Mouse (Mus musculus): Measurements from ENCODE around the gene Neurl3.

The Neurl3 gene

DNA sequence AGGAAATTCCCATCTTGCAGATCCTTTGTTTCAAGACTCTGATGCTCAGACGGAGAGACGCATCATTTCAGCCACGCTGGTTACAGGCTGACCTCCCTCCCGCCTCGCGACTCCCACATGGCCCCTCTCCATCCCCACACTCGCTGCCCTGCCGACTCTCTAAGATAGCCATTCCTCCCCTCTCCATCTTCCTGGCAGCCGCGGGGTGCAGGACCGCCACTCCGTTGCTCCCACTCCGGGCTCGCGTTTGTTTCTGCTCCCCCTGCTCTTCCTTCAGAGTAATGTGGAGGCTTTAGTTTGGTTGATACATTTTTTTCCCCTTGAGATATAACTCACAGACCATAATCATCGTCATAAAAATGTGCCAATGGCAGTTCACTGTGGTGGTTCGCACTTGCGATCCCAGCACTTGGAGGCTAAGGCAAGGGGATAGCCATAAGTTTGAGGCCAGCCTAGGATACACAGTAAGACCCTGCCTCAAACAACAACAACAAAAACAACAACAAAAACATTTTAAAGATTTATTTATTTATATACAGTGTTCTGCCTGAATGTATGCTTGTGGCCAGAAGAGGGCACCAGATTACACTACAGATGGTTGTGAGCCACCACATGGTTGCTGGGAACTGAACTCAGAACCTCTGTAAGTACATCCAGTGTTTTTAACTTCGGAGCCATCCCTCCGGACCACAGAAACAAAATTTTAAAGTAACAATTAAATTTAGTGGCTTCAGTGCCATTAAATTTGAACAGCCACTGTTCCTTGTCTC is 18.4 kb downstream of the Neurl3 start:
- no peak for DNase-seq (ENCODE audit: low spot score)

DNA sequence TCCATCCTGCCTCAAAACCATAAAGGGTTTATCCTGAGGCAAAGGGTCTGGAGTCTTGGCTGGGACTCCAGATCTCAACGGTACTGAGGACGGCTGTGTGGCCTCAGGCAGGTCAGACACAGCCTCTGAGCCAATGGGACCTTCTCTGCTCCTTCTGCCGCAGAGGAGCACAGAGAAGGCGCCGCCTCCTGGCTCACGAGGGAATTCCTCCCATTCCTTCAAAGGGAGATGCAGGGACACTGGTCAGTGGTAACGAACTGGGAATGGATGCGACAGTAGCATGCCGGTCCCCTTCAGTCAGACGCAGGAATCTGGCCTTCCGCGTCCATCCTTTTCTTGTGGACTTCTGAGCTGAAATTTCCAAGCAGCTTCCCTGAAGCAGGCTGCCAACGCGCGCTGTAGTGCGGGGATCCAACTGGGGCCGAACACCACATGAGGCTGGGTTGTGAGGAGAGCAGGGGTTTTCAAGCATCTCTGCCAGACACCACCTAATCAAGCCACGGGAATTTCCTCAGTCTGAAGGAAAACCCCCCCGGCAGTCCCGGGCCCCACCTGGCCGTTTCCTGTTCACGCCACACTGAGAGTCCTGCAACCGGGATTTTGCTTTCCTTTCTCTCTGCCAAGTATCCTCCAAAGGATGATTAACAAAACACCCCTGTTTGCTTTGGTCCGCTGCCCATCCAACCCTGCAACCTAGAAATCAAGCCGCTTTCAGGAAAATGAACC is 19.7 kb downstream of the Neurl3 start:
- peak; percentile 19 for DNase-seq (ENCODE audit: low spot score)

DNA sequence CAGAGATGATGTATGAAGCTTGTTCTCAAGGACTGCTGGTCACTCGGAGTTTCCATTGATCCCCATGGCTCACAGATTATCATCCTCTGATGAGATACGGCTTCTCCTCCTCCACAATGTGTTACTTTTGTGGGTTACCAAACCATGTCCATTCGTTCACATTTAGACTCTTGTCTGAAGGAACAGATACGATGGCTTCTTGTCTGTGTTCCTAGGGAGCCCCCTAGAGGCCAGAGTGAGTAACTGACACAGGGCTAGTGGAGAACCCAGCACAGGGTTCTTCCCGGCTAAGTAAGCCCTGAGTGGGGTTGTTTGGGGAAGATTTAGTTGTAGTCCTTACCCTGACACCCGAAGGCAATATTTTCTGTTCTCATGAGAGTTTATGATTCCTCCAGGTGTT is 21.7 kb downstream of the Neurl3 start:
- peak; percentile 48 for DNase-seq (ENCODE audit: low spot score)

DNA sequence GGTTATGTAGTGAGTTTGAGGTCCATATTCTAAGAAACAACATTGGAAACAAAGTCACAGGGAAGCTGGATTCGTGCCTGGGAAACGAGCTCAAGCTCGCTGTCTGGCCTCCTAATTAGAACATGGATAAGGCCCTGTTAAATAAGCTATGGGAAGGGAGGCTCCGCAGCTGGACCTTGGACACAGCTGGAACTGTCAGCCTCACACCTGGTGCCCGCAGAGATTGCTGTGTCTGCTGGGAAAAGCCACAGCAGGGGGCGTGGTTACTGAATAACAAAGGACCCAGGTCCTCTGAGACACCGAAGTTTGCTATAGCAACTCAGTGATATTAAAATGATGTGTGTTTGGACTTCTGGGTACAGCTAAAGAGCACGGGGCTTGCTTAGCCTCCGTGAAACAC is 23.1 kb downstream of the Neurl3 start:
- no peak for DNase-seq (ENCODE audit: low spot score)

DNA sequence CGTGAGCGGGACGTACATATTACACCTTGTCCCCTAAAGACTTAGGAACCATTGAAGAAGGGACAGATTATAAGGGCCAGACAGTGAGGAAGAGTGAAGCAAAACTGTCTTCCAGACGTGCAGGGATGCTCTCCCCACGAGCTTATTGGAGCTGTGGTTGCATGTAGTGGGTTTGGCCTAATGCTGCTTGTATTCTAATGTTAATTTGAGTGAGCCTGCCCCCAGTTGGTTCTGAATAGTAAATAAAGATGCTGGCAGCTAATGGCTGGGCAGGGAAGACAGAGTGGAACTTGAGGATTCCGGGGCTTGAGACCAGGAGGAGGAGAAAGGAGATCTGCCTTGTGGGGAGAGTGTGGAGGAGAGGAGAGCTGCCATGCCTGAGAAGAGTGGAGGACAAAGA is 27.8 kb downstream of the Neurl3 start:
- no peak for DNase-seq (ENCODE audit: low spot score)

DNA sequence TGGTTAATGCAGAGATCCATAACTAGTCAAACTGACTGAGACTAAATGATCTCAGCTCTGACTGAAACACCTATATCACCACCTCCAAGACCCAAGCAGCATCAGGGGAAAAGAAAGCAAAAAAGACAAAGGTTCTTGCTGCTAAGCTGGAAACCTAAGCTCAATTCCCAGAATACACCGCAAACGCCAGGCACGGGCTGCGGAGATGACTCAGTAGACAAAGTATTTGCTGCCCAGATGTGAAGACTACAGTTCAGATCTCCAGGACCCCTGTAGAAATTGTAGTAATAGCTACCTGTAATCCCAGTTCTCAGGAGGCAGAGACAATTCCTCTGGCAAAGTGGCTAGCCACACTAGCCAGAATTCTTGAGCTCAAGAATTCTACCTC is 29.7 kb downstream of the Neurl3 start:
- no peak for DNase-seq (ENCODE audit: low spot score)

DNA sequence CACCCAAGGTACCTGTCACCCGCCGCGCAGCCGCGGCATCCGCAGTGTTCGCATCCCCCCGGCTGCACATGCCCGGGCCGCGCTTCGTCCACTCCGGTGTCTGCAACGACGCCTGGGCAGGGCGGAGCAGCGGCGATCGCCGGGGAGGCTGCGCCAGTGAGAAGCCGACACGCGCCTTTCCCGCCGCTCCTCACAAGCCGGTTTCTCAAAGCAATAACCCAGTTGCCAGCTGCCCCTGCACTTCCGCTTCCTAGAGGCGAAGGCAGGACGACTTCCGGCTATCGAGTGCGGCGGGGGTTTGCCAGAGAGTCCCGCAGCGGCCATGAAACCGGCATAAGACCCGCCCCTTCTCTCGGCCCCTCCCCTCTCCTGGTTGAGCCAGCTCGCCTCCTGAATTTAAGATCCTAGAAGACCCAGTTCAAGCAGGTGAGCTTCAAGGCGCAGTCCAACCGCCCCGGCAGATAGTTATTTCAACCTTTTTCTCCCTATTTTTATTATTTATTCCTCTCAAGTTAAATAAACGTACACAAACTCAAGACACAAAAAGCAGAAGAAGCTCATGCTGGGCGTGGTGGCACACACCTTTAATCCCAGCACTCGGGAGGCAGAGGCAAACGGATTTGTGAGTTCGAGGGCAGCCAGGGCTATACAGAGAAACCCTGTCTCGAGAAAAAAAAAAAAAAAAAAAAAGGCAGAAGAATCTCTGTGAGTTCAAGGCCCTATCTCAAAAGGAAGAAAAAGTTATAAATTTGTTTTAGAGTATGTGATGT is 30.2 kb downstream of the Neurl3 start, which contains the start of gene Uggt1:
Gene Uggt1, minus strand, starts transcription at position 663 of the 770 bp plus-strand sequence.
- DNase-seq (ENCODE audit: low spot score): peak; percentile 92

DNA sequence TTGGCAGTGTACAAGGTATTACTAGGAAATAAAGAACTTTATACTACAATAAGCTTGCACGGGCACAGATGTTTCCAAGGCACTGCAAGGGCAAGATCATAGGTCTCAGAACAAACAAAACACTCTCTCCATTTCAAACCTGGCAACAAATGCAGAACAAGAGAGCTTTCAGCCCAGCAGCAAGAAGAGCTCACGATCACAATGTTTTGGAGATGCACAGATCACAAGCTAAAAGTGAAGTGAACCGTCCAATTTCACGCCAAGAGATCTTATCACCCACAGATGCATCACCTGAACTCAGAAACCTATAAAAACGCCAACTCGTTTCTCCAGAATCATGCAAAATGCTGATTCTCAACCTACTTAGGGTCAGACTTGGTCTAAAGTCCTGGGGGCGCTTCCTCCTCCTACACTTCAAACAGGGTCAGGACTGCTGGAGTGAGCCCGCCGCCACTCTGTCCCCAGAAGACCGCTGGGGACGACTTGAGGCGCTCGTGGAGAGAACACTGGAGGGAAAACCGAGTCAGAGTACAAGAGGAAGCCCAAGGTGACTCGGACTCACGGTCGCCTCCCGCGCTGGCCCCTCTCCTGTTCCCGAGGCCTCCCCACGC is 30.9 kb downstream of the Neurl3 start:
- DNase-seq (ENCODE audit: low spot score): no peak

DNA sequence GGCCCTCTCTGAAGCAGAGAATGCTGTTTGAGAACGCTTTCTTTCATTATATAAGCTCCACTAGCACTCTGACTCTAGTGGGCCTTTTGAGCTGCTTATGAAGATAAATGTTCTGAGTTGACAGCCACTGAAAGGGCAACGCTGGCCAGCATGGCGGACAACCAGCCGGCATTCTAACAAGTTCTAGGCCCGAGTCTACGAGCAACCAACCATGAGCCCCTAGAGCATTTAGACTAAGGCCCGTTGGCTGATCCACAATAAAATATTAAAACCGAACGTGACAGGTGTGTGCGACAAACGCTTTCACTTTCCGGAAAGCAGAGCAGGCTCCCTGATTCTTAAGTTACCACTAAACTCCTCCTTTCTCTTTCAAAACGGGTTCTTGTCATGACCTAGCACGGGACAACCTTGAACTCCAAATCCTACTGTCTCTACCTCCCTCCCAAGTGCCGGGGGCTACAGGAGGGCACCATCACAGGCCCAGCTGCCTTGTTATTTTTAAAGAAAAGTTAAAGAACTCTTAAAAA is 32.5 kb downstream of the Neurl3 start:
- DNase-seq (ENCODE audit: low spot score): no peak

DNA sequence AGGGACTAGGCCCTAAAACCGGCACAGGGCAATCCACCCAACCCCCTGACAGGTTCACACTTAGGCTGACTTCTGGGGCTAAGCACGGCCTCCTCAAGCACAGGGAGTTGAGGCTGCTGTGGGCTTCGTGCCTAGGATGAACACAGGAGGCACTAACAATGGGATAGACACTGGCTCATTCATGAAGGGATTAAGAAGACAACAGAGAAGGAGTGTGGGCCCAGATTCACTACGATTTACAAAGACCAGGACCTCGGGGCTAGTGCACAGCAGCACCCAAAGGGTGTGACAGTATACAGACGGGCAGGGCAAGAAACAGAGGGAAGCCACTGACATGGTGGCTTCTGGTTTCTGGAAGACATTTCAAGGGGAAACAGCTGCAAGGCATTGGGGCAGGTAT is 34.3 kb downstream of the Neurl3 start:
- DNase-seq (ENCODE audit: low spot score): no peak

DNA sequence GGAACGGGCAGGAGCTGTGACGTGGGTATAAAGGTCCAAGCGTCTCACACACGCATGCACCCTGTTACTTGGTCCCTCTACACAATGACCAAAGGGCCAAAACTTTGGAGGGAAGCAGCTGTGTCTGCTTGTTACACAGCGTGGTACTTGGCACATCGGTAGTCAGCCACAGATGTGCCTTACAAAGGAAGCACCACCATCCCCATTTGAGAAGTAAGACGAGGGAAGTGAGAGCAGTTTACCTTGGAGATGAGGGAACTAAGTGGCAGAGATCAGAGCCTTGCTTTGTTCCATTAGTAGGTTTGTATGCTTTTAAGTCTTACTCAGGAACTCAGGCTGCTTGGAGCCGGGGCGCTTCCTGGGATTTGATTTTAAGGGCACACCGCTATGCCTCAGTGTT is 35.1 kb downstream of the Neurl3 start:
- DNase-seq (ENCODE audit: low spot score): no peak

DNA sequence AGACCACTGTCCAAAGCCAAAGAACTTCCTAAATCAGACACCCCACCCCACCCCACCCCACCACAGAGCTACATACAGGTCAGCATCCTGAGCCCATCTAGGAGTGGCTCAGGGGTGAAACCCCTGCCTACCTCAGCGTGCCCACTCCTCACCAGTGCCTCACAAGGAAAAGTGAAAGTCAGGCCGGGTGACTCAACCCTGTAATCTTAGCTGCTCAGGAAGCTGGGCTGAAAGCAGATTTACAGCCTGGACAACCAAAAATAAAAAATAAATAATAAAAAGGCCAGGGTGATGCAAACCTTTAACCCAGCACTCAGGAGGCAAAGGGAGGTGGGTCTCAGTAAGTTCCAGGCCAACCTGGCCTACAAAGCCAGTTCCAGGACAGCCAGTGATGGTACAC is 38.6 kb downstream of the Neurl3 start:
- no peak for DNase-seq (ENCODE audit: low spot score)

DNA sequence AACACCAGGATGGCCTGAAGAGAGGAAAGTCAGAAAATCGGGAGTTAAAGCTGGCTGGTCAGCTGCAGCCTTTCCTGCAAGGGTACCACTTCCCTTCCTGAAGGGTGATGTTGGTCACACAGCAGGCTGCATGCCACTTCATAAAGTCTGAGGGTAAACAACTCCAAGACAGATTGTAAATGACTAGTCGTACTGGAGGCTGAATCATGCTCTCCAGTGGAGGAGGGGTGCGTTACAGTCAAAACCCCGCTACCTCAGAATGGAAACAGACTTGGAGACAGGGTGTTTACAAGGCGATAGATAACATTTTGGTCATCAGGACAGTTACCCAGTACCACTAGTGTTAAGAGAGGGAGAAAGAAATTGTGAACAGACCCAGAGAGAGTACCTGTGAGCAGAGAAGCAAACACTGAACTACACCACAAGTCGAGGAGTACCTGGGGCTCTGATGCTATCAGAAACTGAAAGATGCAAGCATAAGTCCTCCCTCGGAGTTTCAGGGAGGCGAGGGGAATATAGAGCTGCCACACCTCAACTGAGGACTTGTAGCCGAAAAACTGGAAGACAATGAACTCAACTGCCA is 39.3 kb downstream of the Neurl3 start:
- no peak for DNase-seq (ENCODE audit: low spot score)

DNA sequence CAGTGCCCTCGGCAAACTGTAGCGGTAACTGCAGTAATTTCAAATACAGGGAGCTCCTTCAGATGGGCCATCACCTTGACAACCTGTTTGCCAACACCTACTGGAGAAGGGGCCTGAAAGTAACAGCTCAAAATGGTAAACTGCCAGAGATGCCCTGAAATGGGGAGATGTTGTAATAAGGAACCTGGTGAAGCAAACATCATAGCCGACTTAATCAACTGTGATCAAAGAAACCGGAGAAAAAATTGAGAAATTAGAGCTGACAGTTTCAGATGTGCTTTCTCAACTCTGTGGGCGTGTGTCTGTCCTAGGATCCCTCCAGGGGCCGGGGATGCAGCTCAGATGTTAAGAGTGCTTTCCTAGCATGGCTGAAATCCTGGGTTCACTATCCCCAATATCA is 41.3 kb downstream of the Neurl3 start:
- no peak for DNase-seq (ENCODE audit: low spot score)

DNA sequence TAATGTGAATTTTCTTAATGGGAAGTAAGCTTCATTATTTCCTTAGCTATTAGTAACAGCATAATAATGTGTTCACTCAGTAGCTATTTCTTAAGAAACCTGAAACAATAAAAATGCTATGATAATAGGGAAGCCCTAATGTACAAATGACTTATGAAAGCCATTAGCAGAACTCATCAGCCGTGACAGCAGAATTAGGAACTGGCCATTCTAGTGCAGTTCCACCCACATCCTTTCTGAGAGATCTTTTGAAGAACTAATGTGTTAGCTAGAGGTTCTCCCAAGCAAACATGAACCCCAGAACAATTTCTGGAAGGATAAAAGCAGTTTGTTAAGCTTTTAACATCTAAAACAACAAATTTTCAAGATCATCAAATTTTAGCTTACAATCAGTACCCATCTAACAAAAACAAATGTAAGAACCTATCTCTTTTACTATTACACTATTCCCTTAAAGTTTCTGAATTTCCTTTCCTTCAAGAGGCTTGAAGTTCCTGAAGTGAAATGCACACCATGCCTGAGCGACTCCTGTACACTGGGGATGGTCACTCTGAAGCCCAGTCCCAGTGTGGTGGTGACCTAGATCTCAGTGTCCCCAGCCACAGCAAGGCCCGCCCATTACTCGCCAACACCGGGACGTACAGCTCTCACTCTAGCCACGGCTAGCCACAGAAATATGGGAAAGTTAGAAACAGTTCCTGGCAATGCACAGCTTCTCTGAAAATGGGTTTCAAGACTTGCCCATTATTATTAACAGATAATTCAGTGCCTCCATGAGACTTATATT is 43.4 kb downstream of the Neurl3 start:
- no peak for DNase-seq (ENCODE audit: low spot score)

DNA sequence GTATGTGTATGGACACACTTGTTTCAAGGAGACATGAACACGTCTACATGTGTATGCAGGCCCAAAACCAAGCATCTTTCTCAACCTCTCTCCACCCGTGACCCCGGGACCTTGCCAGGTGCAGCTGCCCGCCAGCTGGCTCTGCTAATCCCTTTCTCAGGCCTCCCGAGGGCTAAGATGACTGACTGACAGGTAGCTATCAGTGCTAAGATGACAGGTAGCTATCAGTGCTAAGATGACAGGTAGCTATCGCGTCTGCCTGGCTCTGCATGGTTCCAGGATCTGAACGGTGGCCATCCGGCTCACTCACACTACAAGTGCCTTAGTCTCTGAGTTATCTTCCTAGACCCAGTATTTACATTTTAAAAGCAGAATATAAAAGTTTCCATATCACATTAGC is 46.0 kb downstream of the Neurl3 start:
- no peak for DNase-seq (ENCODE audit: low spot score)

DNA sequence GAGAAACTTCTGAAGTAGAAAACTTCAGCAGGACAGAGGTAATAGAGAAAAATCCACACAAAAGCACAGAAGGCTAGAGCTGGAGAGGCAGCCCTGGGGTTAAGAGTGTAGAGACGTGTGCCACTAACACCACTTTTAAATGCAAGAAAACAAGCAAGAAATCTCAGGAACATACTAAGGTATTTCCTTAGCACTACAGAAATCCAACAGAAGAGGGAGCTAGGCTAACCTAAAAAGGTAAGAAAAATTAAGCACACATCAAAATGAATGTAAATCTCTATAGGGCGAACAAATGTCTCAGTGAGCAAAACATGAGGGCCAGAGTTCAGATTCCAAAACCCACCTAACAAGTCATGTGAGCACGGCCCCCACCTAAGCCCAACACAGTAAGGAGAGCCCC is 49.8 kb downstream of the Neurl3 start:
- no peak for DNase-seq (ENCODE audit: low spot score)

All from ovary, postnatal 36 days (tissue).